Mouse (Mus musculus) adrenal gland, postnatal 14 days (tissue): ENCODE measurements at regions not wholly inside any gene's neighbourhood (a gene's known extent, or its start where the extent isn't known, plus 50 kb on each side); places are given as distances from the start of the nearest gene placed in this dataset.

Experiments used
- DNase-seq: peaks from one replicate; pipeline ENCODE4 v3.0.0; 2021; ENCODE audit warnings: mixed read lengths

GRCm38 (mm10) chr4:64200808-64201190, 154.0 kb upstream of the Tnc start:
- no peak for DNase-seq

DNA sequence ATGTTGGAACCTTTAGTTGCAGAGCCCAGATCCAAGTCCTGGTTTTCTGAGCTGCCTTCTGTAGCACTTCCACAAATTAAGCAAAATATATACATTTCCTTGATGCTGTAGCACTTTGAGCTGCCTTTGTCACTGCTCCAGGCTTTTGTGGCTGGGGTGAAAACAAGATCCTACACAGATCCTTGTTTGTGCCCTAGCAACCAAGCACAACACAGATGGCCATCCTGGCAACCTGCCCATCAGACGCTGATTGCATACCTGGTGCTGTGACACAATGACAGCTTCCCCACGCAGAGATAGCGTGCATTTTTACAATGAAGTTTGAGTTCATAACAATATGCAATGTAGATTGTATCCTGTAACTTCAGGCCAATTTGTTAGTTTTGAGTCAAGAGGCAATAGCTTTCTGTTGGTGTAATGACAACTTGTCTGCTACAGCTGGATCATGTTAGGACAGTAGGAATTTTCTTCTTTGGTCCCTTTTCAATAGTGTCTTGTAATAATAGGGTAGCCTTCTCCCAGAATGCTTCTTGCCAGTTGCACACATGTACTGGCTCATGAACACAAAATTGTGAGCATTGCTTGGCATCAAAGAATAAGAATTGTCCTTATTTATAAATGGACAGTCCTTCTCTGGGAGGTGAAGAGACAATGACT, 153.5 kb upstream of the Tnc start:
- DNase-seq, result peak; percentile 13

- no peak for DNase-seq
Measured at GRCm38 (mm10) chr4:64184986-64185385, 138.2 kb upstream of the Tnc start.

DNA sequence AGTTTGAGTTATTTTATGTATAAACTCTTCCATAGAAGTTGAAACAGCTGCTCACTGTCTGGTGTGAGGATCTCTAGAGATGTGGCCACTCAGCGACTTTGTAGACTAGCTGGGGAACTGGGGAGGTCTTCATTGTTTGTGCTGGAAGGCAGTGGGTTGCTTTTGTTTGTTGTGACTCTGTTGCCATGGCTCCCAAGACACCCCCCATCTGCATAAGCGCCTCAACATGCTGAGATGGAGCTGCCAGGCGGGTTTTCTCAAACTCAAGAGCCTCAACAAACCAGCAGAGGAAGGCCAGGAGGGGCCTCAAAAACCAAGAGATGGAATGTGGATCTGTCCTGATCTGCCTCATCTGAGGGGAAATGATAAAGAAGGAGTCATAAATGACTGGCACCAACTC, 129.1 kb upstream of the Tnc start:
- DNase-seq, result no peak

- no peak for DNase-seq
Measured at GRCm38 (mm10) chr4:64171476-64171875, 124.7 kb upstream of the Tnc start.

GRCm38 (mm10) chr4:64148989-64149463, 102.2 kb upstream of the Tnc start:
- DNase-seq, result no peak

- no peak for DNase-seq
Measured at GRCm38 (mm10) chr4:64145924-64146323, 99.1 kb upstream of the Tnc start.

- DNase-seq, result no peak
Measured at GRCm38 (mm10) chr4:64142963-64143362, 96.1 kb upstream of the Tnc start.

DNA sequence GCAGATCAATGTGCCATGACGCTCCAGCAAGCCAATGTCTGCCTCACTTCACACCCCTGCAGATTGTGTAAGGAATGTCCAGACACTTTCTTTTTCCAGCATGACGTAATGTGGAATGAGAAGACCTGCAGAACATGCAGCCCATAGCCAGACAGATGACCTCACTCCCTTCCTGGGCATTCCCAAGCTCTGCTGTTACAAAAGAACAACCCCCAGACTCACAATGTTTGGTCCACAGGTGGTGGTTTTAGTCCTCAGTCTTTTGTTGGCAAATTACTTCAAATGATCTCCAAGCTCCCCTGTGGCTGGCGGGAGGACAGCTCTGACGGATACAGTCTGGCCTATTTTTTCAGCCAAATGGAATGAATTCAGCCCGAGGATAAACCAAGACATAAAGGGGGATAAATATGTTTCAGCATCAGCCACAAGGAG, 95.6 kb upstream of the Tnc start:
- DNase-seq, result no peak

- DNase-seq, result no peak
Measured at GRCm38 (mm10) chr4:64139836-64140235, 93.0 kb upstream of the Tnc start.

DNA sequence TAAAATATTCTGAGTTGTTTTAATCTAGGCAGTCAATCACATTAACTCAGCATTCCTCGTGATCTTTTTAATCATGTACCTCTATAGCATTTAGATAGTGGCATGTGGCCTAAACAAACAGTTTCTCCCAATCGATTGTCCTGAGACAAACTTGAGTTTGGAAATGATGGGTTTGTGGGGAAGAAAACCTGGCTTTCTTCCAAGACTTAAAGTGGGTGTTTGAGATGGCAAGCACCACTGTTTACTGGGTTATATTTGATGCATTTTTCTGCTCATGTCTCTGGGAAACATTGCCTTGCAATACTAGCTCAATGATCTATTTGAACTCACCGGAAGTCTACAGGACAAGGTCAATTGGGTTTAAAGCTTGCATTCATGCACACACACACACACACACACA, 88.2 kb upstream of the Tnc start:
- DNase-seq, result no peak

- no peak for DNase-seq
Measured at GRCm38 (mm10) chr4:64129290-64129689, 82.5 kb upstream of the Tnc start.

DNA sequence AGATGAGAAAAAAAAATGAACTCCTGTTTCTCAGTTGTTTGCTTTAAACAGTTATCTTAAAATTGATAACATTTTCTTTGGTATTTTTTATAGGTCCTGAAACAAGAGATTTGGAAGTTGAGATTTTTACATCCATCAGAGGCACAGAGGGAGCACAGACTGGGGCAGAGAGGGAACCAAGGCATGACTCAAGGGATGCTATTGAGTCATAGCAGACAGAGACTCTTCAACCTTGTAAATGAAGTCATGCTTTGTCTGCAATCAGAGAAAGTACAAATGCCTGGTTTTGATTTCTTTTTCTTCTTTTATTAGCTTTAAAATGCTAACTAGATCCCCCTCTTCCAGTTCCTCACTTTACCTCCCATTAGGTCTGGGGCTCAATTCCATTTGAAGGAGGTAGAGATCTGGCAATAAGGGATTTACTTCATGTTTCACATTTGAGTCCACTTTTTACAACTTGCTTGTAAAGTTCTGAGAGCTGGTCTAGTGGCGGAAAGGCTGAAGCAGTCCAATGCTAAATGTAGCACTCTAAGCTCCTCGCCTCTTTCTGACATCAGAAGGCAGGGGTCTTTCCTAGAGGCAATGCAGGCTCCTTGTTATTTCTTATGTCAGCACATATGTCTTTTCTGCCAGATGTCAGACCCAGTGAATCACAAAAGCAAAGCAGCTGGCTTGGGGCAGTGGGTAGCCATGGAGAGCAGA, 77.7 kb upstream of the Tnc start:
- no peak for DNase-seq

DNA sequence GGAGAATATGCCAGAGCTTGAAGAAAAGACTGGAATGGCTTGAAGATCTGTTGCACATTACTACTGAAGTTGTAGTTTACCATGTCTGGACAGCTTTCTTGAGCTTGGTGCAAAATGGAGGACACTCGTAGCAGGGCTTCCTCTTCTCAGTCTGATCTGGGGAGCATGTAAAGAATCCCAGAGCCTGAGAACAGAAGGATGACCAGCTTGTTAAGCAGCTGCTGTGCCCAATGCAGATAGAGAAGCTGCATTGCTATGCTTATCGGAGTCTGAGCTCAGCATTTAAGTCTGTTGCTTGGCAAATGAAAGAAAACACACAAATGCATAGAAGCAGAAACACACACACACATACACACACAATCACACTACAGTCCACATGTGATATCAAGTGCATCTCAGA, 76.9 kb upstream of the Tnc start:
- no peak for DNase-seq

DNA sequence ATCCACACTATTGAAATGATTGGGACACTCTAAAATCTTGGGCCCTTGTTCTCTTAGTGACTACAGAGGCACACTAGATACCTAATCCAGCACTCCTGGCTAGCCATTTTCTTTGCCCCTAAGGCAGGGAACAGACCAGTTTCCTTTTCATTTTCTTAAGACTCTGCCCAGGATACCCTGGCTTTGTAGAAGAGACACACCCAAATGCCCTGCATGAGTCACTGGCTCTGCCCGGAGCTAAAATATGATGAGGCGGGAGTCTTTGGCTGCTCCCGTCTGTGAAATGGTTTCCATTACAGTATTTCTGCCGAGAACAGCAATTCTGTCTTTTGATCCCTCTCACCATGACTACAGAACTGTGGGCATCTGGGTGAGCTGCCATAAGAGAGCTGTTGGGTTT, 51.4 kb upstream of the Tnc start:
- DNase-seq, result no peak
